Mouse (Mus musculus) megakaryocyte, adult 5-6 weeks (primary cell): Measurements from ENCODE around the gene Kmt2e. TPM values are rescaled to one million over a fixed set of nuclear protein-coding genes. Genes with fewer than 3 reads are reported as not detected.

Experiments used
- ATAC-seq: 2 replicates; pipeline ENCODE4 v1.8.0; 2016; ENCODE audit warnings: mild to moderate bottlenecking, inconsistent platforms; ENCODE audit not compliant: poor library complexity, severe bottlenecking
- total RNA-seq, 2 experiments: library from RNA; stranded (forward) in 1 of 2; stranded (reverse) in 1 of 2; fragments of 153-499, 151-499 nt in 1 of 2; fragments of 221-1000, 200-1000 nt in 1 of 2; gene quantifications; 2 replicates each; pipeline versions ENCODE4 v1.2.3 to v1.2.4; 2015 to 2017

The Kmt2e gene
- 148 and 158 TPM in 2 replicates for total RNA-seq (2015)
- 63.3 and 69.2 TPM in 2 replicates for total RNA-seq (2017)

DNA sequence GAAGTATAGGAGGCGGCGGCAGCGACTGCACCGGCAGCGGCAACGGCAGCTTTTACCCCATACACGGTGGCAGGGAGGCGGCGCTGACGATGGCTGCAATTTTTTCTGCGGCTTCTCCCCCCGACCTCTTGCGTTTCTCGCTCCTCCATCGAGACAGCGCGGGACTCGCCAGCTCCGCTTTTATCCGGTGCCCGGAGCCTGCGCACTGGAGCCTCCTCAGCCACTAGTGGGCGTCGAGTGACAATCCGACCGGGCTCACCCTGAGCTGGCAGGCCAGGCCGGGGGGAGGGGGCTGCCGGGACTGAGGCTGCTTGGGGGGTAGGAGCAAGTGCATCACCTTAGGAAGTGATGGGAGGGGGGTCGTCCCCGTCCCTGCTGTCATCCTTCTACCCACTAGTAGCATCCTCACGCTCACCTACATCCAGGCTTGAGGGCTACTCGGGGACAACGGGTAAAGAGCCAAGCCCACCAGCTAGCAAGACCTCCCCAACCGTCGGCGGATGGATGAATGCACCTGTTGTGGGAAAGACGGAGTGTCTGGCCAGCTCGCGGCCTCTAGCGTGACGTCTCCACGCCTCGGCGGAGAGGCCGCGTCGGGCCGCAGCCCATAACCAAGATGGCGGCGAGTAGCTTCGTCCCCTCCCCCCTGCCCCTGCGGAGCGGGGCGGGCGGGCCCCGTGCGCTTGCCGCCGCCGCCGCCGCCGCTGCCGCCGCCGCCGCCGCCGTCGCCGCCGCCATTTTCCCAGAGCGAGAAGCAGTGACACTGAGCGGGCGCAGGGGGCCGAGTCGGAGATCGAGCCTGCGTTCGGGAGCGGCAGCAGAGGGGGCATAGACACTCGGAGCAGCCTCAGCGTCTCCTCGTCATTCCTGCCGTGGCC is at the start of gene Kmt2e:
Gene Kmt2e (plus strand): TSS at position 722 of the 878 bp plus-strand sequence.
- peak; percentile 39 for ATAC-seq

- ATAC-seq = no peak
These were observed 49.1 kb upstream of the Kmt2e start for GRCm38 (mm10) chr5:23385136-23385535.

DNA sequence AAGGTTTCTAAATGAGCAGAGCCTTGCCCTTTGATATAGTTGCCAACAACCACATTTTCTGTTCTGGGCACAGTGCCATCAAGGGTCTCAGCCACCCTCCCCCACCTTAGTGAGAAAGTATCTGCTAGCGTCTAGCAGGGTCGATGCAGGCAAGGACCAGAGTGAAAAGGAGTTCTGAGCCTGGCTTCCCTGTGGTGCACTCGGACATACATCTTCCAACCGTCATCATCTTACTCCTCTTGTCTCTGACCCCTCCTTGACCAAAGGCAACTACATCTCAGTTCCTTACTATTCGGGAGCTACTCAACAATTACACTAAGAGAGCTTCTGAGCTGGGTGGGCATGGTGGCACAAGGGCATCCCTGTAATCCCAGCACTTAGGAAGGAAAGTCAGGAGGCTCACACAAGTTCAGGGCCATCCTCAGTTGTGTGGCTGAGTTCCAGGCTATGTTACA is 48.5 kb upstream of the Kmt2e start:
- no peak for ATAC-seq

DNA sequence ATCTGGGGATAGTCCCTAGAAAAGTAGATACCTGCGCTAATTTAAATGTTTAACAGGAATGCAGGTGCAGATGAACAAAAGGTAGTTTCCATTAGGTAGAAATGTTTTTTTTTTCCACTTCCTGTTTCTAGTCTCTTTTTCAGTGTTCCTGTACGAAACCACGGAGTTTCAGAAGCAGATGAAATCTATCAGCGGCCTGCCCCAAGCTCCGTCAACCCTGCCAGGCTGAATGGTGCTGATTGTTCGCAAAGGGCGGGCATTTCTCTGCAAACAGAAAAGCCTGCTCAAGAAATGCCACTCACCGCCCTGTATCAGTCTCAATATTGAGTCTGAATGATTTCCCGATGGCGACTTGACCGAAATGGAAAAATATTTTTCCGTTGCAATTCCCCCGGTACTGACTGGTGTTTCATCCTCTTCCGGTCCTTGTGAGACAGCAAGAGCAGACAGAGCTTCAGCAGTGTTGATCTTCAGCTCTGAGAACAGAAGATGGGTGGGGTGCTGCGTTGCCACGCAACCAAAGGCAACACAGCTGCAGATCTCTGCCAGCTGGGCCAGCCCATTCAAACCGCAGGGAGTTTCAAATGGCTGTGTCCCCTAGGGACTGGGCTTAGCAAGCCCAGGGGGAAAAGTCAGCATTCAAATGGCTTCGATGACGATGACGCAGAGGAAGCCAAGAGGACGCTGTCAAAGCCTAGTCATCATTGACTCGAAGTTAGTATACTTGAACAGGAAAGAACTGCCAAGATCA is 47.5 kb upstream of the Kmt2e start:
- peak; percentile 96 for ATAC-seq

- ATAC-seq = no peak
These were observed 47.0 kb upstream of the Kmt2e start for GRCm38 (mm10) chr5:23387313-23387666.

GRCm38 (mm10) chr5:23388091-23388490 is 46.1 kb upstream of the Kmt2e start:
- ATAC-seq = no peak

- ATAC-seq = no peak
These were observed 44.5 kb upstream of the Kmt2e start for GRCm38 (mm10) chr5:23389601-23390305.

- no peak for ATAC-seq
These were observed 42.5 kb upstream of the Kmt2e start for GRCm38 (mm10) chr5:23391714-23392113.

DNA sequence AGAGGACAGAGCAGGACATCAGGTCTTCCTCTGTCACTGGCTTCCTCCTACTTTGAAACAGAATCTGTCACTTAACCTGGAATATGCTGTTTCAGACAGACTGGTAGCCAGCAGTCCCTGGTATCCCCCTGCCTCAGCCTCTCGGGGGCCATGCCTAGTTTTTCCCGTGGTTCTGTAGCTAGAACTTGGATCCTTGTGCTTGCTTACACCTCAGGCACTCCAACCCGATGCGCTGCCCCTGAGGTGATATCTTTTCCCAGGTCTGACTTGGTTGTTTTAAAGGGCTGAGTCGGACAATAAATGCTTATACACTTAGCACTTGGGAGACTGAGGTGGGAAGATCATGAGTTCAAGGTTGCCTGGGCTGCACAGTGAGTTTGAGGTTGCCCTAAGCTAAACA is 40.4 kb upstream of the Kmt2e start:
- ATAC-seq = no peak

DNA sequence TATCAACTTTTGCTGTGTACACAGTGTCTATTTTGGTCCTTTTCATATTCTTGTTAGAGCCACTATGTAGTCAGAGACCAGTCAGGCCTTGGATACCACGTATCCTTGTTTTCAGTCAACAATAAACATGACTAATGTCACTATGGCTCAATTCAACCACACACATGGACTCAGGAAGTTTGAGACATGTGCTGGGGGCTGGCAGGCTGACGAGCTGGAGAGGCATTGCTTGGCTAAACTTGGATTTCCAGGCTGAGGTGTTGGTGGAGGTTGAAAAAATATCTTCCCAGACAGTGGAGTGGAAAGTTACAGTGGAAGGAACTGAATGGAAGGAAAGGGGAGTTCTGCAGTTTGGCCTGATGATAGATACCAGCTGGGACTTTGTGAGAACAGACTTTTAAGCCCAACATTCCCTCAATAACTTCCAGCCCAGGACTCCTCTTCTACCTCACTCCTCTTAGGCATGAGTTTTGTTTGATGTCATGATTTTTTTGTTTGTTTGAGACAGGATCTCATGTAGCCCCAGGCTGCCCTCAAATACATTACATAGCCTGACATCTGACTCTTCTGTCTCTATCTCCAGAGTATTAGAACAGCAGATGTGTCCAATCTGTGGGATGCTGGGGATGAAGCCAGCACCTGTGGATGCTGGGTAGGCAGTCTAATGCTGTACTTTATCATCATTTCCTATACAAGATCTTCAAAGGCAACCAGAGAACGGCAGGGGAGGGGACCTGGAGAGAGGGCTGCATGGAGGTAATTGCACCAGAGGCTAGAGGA is 39.7 kb upstream of the Kmt2e start:
- no peak for ATAC-seq

DNA sequence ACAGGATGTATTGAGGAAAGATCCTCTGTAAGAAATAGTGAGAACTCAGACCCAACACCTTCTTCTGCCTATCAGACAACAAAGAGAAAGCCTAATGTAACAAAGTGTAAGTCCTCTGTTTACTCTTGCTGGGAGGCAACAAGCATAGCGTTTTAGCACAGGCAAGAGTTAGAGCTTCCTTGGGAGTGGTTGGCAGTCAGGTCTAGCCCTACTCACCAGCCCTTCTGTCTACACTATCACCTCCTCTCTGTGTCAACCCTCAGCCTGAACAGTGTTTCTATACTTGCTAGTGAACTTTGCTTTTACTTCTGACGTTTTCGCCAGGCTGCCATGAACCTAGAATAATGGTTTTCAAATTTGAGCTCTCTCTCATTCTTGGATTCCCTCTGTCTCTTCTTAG is 38.5 kb upstream of the Kmt2e start:
- ATAC-seq = no peak

DNA sequence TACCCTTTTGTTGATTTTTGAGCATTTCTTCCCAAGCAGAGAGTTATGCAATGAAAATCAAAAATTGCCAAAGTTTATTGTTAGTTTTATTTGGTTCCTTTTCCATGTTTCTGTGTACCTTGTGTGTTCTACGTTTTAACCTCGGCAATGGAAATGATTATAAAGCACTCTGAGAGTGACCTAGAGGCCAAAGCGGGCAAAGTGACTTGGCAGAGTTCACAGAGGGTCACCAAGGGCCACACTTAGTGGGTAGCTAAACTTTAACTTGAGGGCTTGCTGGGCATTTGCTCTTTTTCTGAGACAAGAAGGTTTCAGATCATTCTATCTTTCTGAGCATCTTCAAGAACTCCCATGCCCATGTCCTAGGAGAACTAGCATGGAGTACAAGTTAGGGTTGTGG is 37.5 kb upstream of the Kmt2e start:
- no peak for ATAC-seq

DNA sequence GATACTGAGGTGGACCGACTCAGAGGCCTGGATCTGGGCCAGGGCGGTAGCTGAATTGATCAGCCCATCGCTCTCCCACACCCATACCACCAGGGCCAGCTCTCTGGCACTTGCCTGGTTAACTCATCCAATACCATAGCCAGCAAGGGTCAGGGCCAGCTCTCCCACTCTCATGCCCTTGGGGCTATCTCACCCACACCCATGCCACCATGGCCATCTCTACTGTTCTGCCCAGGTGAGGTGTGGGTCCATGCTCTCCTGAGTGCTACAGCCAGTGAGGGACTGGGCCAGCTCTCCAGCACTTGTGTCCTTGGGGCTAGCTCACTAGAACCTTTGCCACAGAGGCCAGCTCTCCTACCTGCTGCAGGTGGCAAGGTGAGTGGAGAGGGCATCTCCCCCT is 34.1 kb upstream of the Kmt2e start:
- ATAC-seq = no peak

- ATAC-seq = no peak
These were observed 33.4 kb upstream of the Kmt2e start for GRCm38 (mm10) chr5:23400868-23401267.

GRCm38 (mm10) chr5:23401368-23401767 is 32.9 kb upstream of the Kmt2e start:
- ATAC-seq = no peak

- ATAC-seq = no peak
These were observed 32.2 kb upstream of the Kmt2e start for GRCm38 (mm10) chr5:23401999-23402398.

DNA sequence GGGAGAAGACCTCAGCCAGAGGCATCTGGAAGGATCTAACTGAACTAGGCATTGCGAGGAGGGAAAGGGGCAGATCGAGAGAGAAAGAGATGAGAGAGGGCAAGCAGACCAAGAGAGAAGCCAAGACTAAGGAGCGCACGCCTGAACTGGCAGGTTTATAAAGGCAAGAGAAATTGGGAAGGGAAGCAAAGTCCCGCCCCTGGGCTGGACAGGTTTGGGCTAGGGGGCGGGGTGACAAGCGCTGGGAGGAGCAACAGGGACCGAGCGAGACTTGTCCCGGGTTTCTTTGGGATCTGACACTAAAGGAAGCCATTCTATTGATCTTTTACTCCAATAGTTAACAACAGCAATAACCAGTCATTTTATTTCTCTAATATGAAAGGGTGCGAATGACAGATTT is 31.1 kb upstream of the Kmt2e start:
- ATAC-seq = no peak

- no peak for ATAC-seq
These were observed 28.4 kb upstream of the Kmt2e start for GRCm38 (mm10) chr5:23405666-23406404.

GRCm38 (mm10) chr5:23406405-23406745 is 27.9 kb upstream of the Kmt2e start:
- no peak for ATAC-seq

GRCm38 (mm10) chr5:23408106-23408505 is 26.1 kb upstream of the Kmt2e start:
- no peak for ATAC-seq
